Mouse (Mus musculus) kidney, embryonic 16.5 days (tissue): ENCODE data around the gene Gm17545. TPM values are rescaled to one million over a fixed set of nuclear protein-coding genes. Genes with fewer than 3 reads are reported as not detected.

ENCODE experiments used
- ATAC-seq: fragments of 200-750 bp; cut with Nextera tagmentation; 2 replicates; pipeline ENCODE4 v1.8.0; 2017; ENCODE audit warnings: moderate TSS enrichment; ENCODE audit not compliant: low FRiP score, low TSS enrichment
- H3K27ac ChIP-seq: fragments of 300-500 bp; sonication (generic); 2 replicates; pipeline ENCODE4 v1.5.1; 2014; ENCODE audit warnings: low read length
- H3K27me3 ChIP-seq: fragments of 300-500 bp; sonication (generic); 2 replicates; pipeline ENCODE4 v1.6.1; 2014; ENCODE audit warnings: low read length, control low read depth, mixed read lengths; ENCODE audit not compliant: insufficient read depth
- H3K36me3 ChIP-seq: fragments of 300-500 bp; sonication (generic); 2 replicates; pipeline ENCODE4 v1.6.1; 2014; ENCODE audit warnings: low read length, control low read depth, mixed read lengths; ENCODE audit not compliant: insufficient read depth
- H3K4me1 ChIP-seq: fragments of 300-500 bp; sonication (generic); 2 replicates; pipeline ENCODE4 v1.6.1; 2014; ENCODE audit warnings: low read length, control low read depth, mixed read lengths; ENCODE audit not compliant: insufficient read depth
- H3K4me2 ChIP-seq: fragments of 300-500 bp; sonication (generic); replicated peaks from 2 replicates; pipeline ENCODE4 v1.6.1; 2014; ENCODE audit warnings: low read depth, low read length
- H3K4me3 ChIP-seq: fragments of 300-500 bp; sonication (generic); 2 replicates; pipeline ENCODE4 v1.5.1; 2014; ENCODE audit warnings: mild to moderate bottlenecking, low read length
- H3K9ac ChIP-seq: fragments of 300-500 bp; sonication (generic); replicated peaks from 2 replicates; pipeline ENCODE4 v1.6.1; 2014; ENCODE audit warnings: low read length
- H3K9me3 ChIP-seq: fragments of 300-500 bp; sonication (generic); 2 replicates; pipeline ENCODE4 v1.6.1; 2016; ENCODE audit warnings: low read length, control low read depth
- WGBS: fragments of 180-500 bp; shearing (Covaris S2); extraction: QIAGEN DNeasy Blood & Tissue Kit; methylation state at CpG from one replicate; pipeline ENCODE4 v1.1.7; 2014; 5-methylcytosine and 5-hydroxymethylcytosine counted together
- polyA plus RNA-seq: library from polyadenylated mRNA; unstranded; fragments of >200 nt; fragmentation: Nextera tagmentation; extraction: Ambion mirVana; gene quantifications from 2 replicates; pipeline ENCODE4 v1.2.1, GENCODE M21; 2015

Gene Gm17545
- polyA plus RNA-seq, 1 experiment from 2014 or later, result not detected

- ATAC-seq, result no peak
- no peak overlapping the region for H3K27ac ChIP-seq
- 90% methylated on average over 2 of the region's 2 CpGs for WGBS
- peaks cover 18% of the 10 kb centered on the region for H3K4me1 ChIP-seq
- H3K4me2 ChIP-seq, result no peak overlapping the region
- no peak overlapping the region for H3K4me3 ChIP-seq
- H3K36me3 ChIP-seq, result no peaks in the 10 kb centered on the region
- no peak overlapping the region for H3K9ac ChIP-seq
- no peaks in the 10 kb centered on the region for H3K27me3 ChIP-seq
- H3K9me3 ChIP-seq, result no peaks in the 10 kb centered on the region
Observed at GRCm38 (mm10) chr9:22434101-22434500, 20.0 kb upstream of the Gm17545 start.

GRCm38 (mm10) chr9:22438826-22439225, 15.3 kb upstream of the Gm17545 start:
- H3K4me3 ChIP-seq, result no peak overlapping the region
- WGBS, result 73% methylated on average over 1 of the region's 1 CpGs
- H3K4me1 ChIP-seq, result no peaks in the 10 kb centered on the region
- no peak for ATAC-seq
- no peak overlapping the region for H3K4me2 ChIP-seq
- H3K9ac ChIP-seq, result no peak overlapping the region
- 0 out of 2 replicates have a peak, but pooled peaks cover 4% of the 10 kb centered on the region for H3K36me3 ChIP-seq
- no peaks in the 10 kb centered on the region for H3K9me3 ChIP-seq
- no peak overlapping the region for H3K27ac ChIP-seq
- H3K27me3 ChIP-seq, result no peaks in the 10 kb centered on the region

- Histone ChIP-seq H3K9ac (no peak overlapping the region), H3K36me3 (peaks cover 19% of the 10 kb centered on the region; the same call in 1 of the 2 replicates), H3K4me3 (no peak overlapping the region), H3K9me3 (no peaks in the 10 kb centered on the region), H3K4me1 (no peaks in the 10 kb centered on the region), H3K27ac (no peak overlapping the region), H3K27me3 (no peaks in the 10 kb centered on the region), H3K4me2 (no peak overlapping the region)
- ATAC-seq, result no peak
- WGBS, result 89% methylated on average over 10 of the region's 10 CpGs
Observed at GRCm38 (mm10) chr9:22443157-22443556, 10.9 kb upstream of the Gm17545 start.

- H3K27me3 ChIP-seq, result no peaks in the 10 kb centered on the region
- peaks cover 38% of the 10 kb centered on the region for H3K36me3 ChIP-seq
- H3K4me2 ChIP-seq, result no peak overlapping the region
- no peak for ATAC-seq
- no peak overlapping the region for H3K4me3 ChIP-seq
- H3K9ac ChIP-seq, result no peak overlapping the region
- 88% methylated on average over 1 of the region's 1 CpGs for WGBS
- no peak overlapping the region for H3K27ac ChIP-seq
- no peaks in the 10 kb centered on the region for H3K9me3 ChIP-seq
- H3K4me1 ChIP-seq, result no peaks in the 10 kb centered on the region
Observed at GRCm38 (mm10) chr9:22445123-22445522, 9.0 kb upstream of the Gm17545 start.

GRCm38 (mm10) chr9:22447213-22447612, 6.9 kb upstream of the Gm17545 start:
- WGBS, result 89% methylated on average over 5 of the region's 5 CpGs
- H3K9me3 ChIP-seq, result no peaks in the 10 kb centered on the region

GRCm38 (mm10) chr9:22448420-22448819, 5.7 kb upstream of the Gm17545 start:
- H3K4me3 ChIP-seq, result no peak overlapping the region
- H3K27me3 ChIP-seq, result no peaks in the 10 kb centered on the region
- ATAC-seq, result no peak
- H3K4me2 ChIP-seq, result no peak overlapping the region
- H3K9ac ChIP-seq, result no peak overlapping the region
- H3K4me1 ChIP-seq, result no peaks in the 10 kb centered on the region
- no peak overlapping the region for H3K27ac ChIP-seq
- peaks cover 65% of the 10 kb centered on the region for H3K36me3 ChIP-seq
- H3K9me3 ChIP-seq, result no peaks in the 10 kb centered on the region
- WGBS, result 88% methylated on average over 13 of the region's 13 CpGs

More at GRCm38 (mm10) chr9:22447213-22447612, 6.9 kb upstream of the Gm17545 start:
- Histone ChIP-seq H3K4me2 (no peak overlapping the region), H3K36me3 (peaks cover 54% of the 10 kb centered on the region), H3K27ac (no peak overlapping the region), H3K4me1 (no peaks in the 10 kb centered on the region), H3K4me3 (no peak overlapping the region), H3K9ac (no peak overlapping the region), H3K27me3 (no peaks in the 10 kb centered on the region)
- ATAC-seq, result no peak

GRCm38 (mm10) chr9:22449209-22449608, 4.9 kb upstream of the Gm17545 start:
- Histone ChIP-seq H3K9ac (no peak overlapping the region), H3K4me2 (no peak overlapping the region), H3K9me3 (no peaks in the 10 kb centered on the region), H3K36me3 (peaks cover 72% of the 10 kb centered on the region), H3K4me1 (no peaks in the 10 kb centered on the region), H3K27me3 (no peaks in the 10 kb centered on the region), H3K27ac (no peak overlapping the region), H3K4me3 (no peak overlapping the region)
- ATAC-seq, result no peak
- WGBS, result 89% methylated on average over 6 of the region's 6 CpGs

- no peak overlapping the region for H3K27ac ChIP-seq
- ATAC-seq, result no peak
- H3K36me3 ChIP-seq, result peaks cover 87% of the 10 kb centered on the region
- no peak overlapping the region for H3K9ac ChIP-seq
- H3K27me3 ChIP-seq, result no peaks in the 10 kb centered on the region
- no peak overlapping the region for H3K4me3 ChIP-seq
- no peaks in the 10 kb centered on the region for H3K9me3 ChIP-seq
- WGBS, result 87% methylated on average over 10 of the region's 10 CpGs
- H3K4me1 ChIP-seq, result no peaks in the 10 kb centered on the region
- no peak overlapping the region for H3K4me2 ChIP-seq
Observed at GRCm38 (mm10) chr9:22452697-22453096, 1.4 kb upstream of the Gm17545 start.

GRCm38 (mm10) chr9:22453501-22453924, 577 bp upstream of the Gm17545 start:
- Histone ChIP-seq H3K4me2 (no peak overlapping the region), H3K9me3 (no peaks in the 10 kb centered on the region), H3K27ac (no peak overlapping the region), H3K27me3 (no peaks in the 10 kb centered on the region), H3K9ac (no peak overlapping the region), H3K36me3 (peaks cover 83% of the 10 kb centered on the region), H3K4me1 (no peaks in the 10 kb centered on the region), H3K4me3 (no peak overlapping the region)
- ATAC-seq, result no peak
- 94% methylated on average over 10 of the region's 10 CpGs for WGBS

- Histone ChIP-seq H3K4me2 (no peak overlapping the region), H3K27ac (no peak overlapping the region), H3K36me3 (peaks cover 69% of the 10 kb centered on the region), H3K4me1 (no peaks in the 10 kb centered on the region), H3K27me3 (no peaks in the 10 kb centered on the region), H3K9ac (no peak overlapping the region), H3K4me3 (no peak overlapping the region), H3K9me3 (no peaks in the 10 kb centered on the region)
- ATAC-seq, result no peak
Observed at GRCm38 (mm10) chr9:22455041-22455440, 951 bp downstream of the Gm17545 start.
